Mouse (Mus musculus) stomach, postnatal 0 days (tissue): ENCODE measurements around the gene Tmem238l. TPM values are rescaled to one million over a fixed set of nuclear protein-coding genes. Genes with fewer than 3 reads are reported as not detected.

Experiments used
- ATAC-seq: fragments of 200-750 bp; cut with Nextera tagmentation; 2 replicates; pipeline ENCODE4 v1.8.0; 2017; ENCODE audit not compliant: low FRiP score, low TSS enrichment
- DNase-seq: peaks from one replicate; pipeline ENCODE4 v3.0.0-alpha.2; 2016; ENCODE audit warnings: low spot score
- H3K27ac ChIP-seq: fragments of 300-500 bp; sonication (generic); replicated peaks from 2 replicates; pipeline ENCODE4 v1.5.1; 2014; ENCODE audit warnings: mild to moderate bottlenecking, control low read depth
- H3K27me3 ChIP-seq: fragments of 300-500 bp; sonication (generic); 2 replicates; pipeline ENCODE4 v1.6.1; 2014; ENCODE audit warnings: low read length; ENCODE audit not compliant: control insufficient read depth, insufficient read depth
- H3K36me3 ChIP-seq: fragments of 300-500 bp; sonication (generic); 2 replicates; pipeline ENCODE4 v1.6.1; 2014; ENCODE audit warnings: low read length, mixed read lengths; ENCODE audit not compliant: control insufficient read depth, insufficient read depth
- H3K4me1 ChIP-seq: fragments of 300-500 bp; sonication (generic); replicated peaks from 2 replicates; pipeline ENCODE4 v1.6.1; 2014; ENCODE audit warnings: antibody characterized with exemption; ENCODE audit not compliant: control insufficient read depth, insufficient read depth
- H3K4me2 ChIP-seq: fragments of 300-500 bp; sonication (generic); replicated peaks from 2 replicates; pipeline ENCODE4 v1.6.1; 2014; ENCODE audit warnings: low read depth, mild to moderate bottlenecking, control low read depth, moderate library complexity
- H3K4me3 ChIP-seq: fragments of 300-500 bp; sonication (generic); 2 replicates; pipeline ENCODE4 v1.5.1; 2014; ENCODE audit warnings: low read depth, low read length, control low read depth
- H3K9ac ChIP-seq: fragments of 300-500 bp; sonication (generic); 2 replicates; pipeline ENCODE4 v1.6.1; 2014; ENCODE audit warnings: mild to moderate bottlenecking, low read length, control low read depth, mixed read lengths
- H3K9me3 ChIP-seq: fragments of 300-500 bp; sonication (generic); 2 replicates; pipeline ENCODE4 v1.6.1; 2016; ENCODE audit warnings: low read length; ENCODE audit not compliant: control insufficient read depth
- CTCF ChIP-seq: IDR thresholded peaks from 2 replicates; pipeline ENCODE4 v1.5.1; 2016; ENCODE audit warnings: antibody characterized with exemption, low read depth, mild to moderate bottlenecking, moderate library complexity
- EP300 ChIP-seq: optimal IDR thresholded peaks from 2 replicates; pipeline ENCODE3; 2016; ENCODE audit warnings: antibody characterized with exemption
- WGBS: fragments of 180-500 bp; shearing (Covaris S2); extraction: QIAGEN DNeasy Blood & Tissue Kit; methylation state at CpG from one replicate; pipeline ENCODE4 v1.1.7; 2014; 5-methylcytosine and 5-hydroxymethylcytosine counted together
- polyA plus RNA-seq: library from polyadenylated mRNA; unstranded; fragments of >200 nt; fragmentation: Nextera tagmentation; extraction: Ambion mirVana; gene quantifications from 2 replicates; pipeline ENCODE4 v1.2.1, GENCODE M21; 2015

Gene Tmem238l
- polyA plus RNA-seq, 1 experiment from 2014 or later = 21.4 TPM

DNA sequence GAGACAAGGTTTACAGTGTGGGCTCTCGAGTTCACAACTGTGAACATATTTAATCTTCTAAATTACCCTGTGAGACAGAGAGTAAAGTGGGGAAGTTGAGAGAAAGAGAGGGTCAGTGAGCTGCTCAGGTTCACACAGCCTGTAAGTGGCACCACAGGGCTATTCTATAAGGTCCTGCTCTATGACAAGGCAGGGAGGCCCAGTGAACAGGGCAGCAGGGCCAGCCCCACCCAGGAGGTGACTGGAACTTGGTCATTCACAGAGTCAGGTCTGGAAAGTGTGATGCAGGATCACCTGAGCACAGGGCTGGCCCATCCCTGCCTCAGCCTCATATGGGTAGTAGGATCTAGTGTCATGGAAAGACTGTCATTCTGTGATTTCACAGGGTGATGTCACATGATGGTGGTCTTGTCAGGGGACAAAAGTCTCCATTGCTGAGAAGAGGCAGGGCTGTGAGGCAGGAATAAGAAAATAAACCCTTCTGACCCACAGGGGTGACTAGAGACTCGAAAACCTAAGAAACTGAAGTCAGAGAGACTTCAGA is 11.1 kb upstream of the Tmem238l start:
- TF ChIP-seq EP300 = no peak
- TF ChIP-seq CTCF = peak; percentile 33
- no peak overlapping the region for H3K4me2 ChIP-seq
- 36% methylated on average over 2 of the region's 2 CpGs for WGBS

DNA sequence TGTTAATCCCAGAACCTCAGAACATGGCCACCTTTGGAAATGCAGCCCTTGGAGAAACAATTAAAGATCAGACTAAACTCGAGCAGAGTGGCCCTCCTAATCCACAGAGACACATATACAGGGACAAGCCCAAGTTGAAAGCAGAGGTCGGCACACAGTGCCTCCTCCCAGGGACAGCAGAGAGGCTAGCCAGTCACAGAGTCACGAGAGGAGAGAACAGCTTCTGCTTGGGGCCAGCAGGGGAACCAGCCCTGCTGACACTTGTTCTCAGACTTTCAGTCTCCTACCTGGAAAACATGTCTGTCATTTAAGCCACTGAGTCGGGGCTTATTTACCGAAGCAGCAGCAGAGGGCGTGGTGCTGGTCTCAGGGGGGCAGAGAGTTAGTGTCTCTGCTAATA is 9.9 kb upstream of the Tmem238l start:
- H3K4me1 ChIP-seq = no peaks in the 10 kb centered on the region
- H3K4me3 ChIP-seq = no peak overlapping the region
- WGBS = 48% methylated on average over 6 of the region's 6 CpGs
- no peaks in the 10 kb centered on the region for H3K27me3 ChIP-seq
- H3K27ac ChIP-seq = peak overlapping the region; percentile 78
- 0 out of 2 replicates have a peak overlapping the region, but pooled peaks have one; percentile 13 for H3K9ac ChIP-seq
- no peak overlapping the region for H3K4me2 ChIP-seq
- H3K36me3 ChIP-seq = no peaks in the 10 kb centered on the region
- H3K9me3 ChIP-seq = no peaks in the 10 kb centered on the region
- no peak for DNase-seq
- peak; percentile 77 for ATAC-seq
- TF ChIP-seq EP300 = no peak
- peak; percentile 36 for TF ChIP-seq CTCF

More for the DNA sequence above, 11.1 kb upstream of the Tmem238l start:
- Histone ChIP-seq H3K4me1 (no peaks in the 10 kb centered on the region), H3K4me3 (no peak overlapping the region), H3K9ac (no peak overlapping the region), H3K9me3 (no peaks in the 10 kb centered on the region), H3K36me3 (no peaks in the 10 kb centered on the region), H3K27me3 (no peaks in the 10 kb centered on the region), H3K27ac (peak overlapping the region; percentile 56)
- peak; percentile 92 for ATAC-seq
- DNase-seq = peak; percentile 61

DNA sequence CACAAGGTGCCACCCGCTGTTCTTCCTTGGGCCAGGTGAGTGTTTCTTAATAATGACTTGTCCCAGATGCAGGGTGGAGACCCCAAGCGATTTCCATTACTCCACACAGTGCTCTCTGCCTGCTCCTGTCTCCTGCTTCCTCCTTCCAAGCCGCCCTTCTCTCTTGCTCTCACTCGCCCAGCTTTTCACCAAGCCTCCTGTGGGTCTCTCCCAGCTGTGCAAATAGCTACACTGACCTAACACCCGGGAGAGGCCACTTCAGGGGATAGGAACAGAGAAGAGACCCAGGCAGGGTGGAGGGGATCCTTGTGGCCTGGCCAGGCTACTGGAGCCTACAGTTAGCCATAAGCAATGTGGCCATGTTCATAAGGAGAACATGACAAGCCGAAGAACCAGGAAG is 9.5 kb upstream of the Tmem238l start:
- Histone ChIP-seq H3K4me1 (no peaks in the 10 kb centered on the region), H3K27ac (peak overlapping the region; percentile 78), H3K9me3 (no peaks in the 10 kb centered on the region), H3K4me3 (no peak overlapping the region), H3K9ac (0 out of 2 replicates have a peak overlapping the region, but pooled peaks have one; percentile 13), H3K36me3 (no peaks in the 10 kb centered on the region), H3K27me3 (no peaks in the 10 kb centered on the region), H3K4me2 (0 out of 2 replicates have a peak overlapping the region, but pooled peaks have one; percentile 9)
- TF ChIP-seq CTCF (no peak), EP300 (no peak)
- peak; percentile 68 for DNase-seq
- WGBS = 57% methylated on average over 6 of the region's 6 CpGs
- ATAC-seq = peak; percentile 81

DNA sequence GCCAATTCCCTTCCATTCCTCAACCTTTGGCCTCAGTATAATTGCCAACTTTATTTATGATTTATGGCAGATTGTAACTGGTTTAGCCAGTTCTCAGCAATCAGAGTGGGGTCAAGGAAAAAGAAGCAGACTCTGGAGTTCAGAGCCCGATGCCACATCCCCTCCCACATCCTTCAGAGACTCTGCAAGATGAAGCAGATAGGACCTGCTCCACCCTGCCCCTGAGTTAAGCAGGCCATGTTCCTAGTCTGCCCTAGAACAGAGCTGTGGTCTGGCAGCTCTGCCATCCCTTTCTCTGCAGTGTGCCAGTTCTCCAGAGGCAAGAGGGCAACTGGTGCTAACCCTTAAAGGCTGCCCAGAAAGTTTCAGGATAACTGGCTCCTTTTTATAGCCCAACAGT is 4.4 kb downstream of the Tmem238l start:
- no peaks in the 10 kb centered on the region for H3K27me3 ChIP-seq
- ATAC-seq (no peak), DNase-seq (no peak)
- no peak for TF ChIP-seq CTCF
- no peak for TF ChIP-seq EP300
- H3K36me3 ChIP-seq = no peaks in the 10 kb centered on the region
- H3K27ac ChIP-seq = peak overlapping the region; percentile 69
- no peak overlapping the region for H3K9ac ChIP-seq
- no peak overlapping the region for H3K4me2 ChIP-seq
- 29% methylated on average over 1 of the region's 1 CpGs for WGBS
- H3K4me3 ChIP-seq = no peak overlapping the region
- no peaks in the 10 kb centered on the region for H3K4me1 ChIP-seq
- no peaks in the 10 kb centered on the region for H3K9me3 ChIP-seq

DNA sequence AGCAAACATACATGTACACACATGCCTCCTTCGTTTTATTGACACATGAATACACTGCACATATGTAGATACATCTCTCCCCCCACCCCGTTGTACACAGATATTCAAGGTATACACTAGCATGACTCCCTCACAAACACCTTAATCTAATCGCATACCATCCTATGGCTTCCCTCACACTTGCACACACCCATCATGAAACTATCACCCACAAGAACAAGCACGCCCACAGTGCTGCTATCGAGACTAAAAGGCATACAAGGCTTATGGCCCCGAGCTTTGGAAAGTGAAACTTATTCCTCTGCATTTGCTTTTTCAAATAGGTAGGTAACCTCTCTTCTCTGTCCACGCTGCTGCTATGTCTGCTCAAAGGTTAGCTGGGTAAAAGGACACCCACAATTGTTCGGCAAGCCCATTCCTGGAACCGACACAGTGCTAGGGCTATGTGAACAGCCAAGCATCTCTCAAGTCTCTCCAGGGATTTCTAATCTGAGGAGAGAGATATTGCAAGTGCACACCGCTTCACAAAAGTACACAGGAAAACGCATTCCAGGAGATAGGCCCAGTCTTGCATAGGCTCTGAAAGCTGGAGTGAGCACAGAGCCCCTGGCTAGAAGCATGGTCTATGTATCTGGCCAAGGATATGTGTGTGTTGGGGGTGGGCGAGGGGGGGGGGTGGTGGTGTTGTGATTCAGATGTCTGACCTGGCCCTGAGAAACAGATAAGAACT is 5.2 kb downstream of the Tmem238l start:
- H3K4me1 ChIP-seq = no peaks in the 10 kb centered on the region
- no peak overlapping the region for H3K4me2 ChIP-seq
- ATAC-seq (peak; percentile 78), DNase-seq (peak; percentile 48)
- no peaks in the 10 kb centered on the region for H3K36me3 ChIP-seq
- peak overlapping the region; percentile 76 for H3K27ac ChIP-seq
- no peaks in the 10 kb centered on the region for H3K27me3 ChIP-seq
- WGBS = 57% methylated on average over 12 of the region's 12 CpGs
- TF ChIP-seq CTCF (no peak), EP300 (no peak)
- H3K4me3 ChIP-seq = no peak overlapping the region
- H3K9me3 ChIP-seq = no peaks in the 10 kb centered on the region
- H3K9ac ChIP-seq = no peak overlapping the region

DNA sequence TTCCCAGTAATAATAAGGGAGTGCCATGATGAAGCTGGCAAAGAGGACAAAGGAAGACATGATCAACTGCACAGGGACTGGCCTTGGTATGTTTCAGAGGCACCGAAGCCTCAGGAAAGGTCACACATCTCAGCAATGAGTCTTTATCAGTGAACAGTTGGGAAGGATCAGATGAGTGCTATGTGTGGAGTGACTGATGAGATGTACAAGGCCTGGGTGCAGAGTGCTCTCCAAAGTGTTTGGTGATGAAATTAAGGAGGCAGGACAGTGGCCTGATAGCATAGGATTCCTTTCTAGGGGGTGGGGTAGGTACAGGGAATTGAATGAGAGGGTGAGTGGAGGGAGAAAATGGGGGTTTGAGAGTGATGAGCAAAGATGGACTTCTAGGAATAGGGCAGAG is 7.0 kb downstream of the Tmem238l start:
- WGBS = 83% methylated on average over 1 of the region's 1 CpGs

More for the DNA sequence above, 7.0 kb downstream of the Tmem238l start:
- no peak overlapping the region for H3K4me3 ChIP-seq
- no peak overlapping the region for H3K9ac ChIP-seq
- no peak overlapping the region for H3K27ac ChIP-seq
- no peak overlapping the region for H3K4me2 ChIP-seq
- DNase-seq = no peak
- H3K27me3 ChIP-seq = no peaks in the 10 kb centered on the region
- H3K36me3 ChIP-seq = no peaks in the 10 kb centered on the region
- no peaks in the 10 kb centered on the region for H3K4me1 ChIP-seq
- TF ChIP-seq CTCF (no peak), EP300 (no peak)
- ATAC-seq = no peak
- H3K9me3 ChIP-seq = no peaks in the 10 kb centered on the region
